Mouse (Mus musculus) midbrain, embryonic 12.5 days (tissue): ENCODE measurements around the gene Rps24. TPM values are rescaled to one million over a fixed set of nuclear protein-coding genes. Genes with fewer than 3 reads are reported as not detected.

ENCODE experiments used
- ATAC-seq: fragments of 200-750 bp; cut with Nextera tagmentation; 2 replicates; pipeline ENCODE4 v1.8.0; 2017; ENCODE audit warnings: low read depth, moderate TSS enrichment, moderate library complexity; ENCODE audit not compliant: low FRiP score
- H3K27ac ChIP-seq: fragments of 300-500 bp; sonication (generic); replicated peaks from 2 replicates; pipeline ENCODE4 v1.5.1; 2016; ENCODE audit warnings: mild to moderate bottlenecking
- H3K27me3 ChIP-seq: fragments of 300-500 bp; sonication (generic); 2 replicates; pipeline ENCODE4 v1.6.1; 2016; ENCODE audit warnings: mild to moderate bottlenecking
- H3K36me3 ChIP-seq: fragments of 300-500 bp; sonication (generic); 2 replicates; pipeline ENCODE4 v1.6.1; 2016
- H3K4me1 ChIP-seq: fragments of 300-500 bp; sonication (generic); 2 replicates; pipeline ENCODE4 v1.6.1; 2016
- H3K4me2 ChIP-seq: fragments of 300-500 bp; sonication (generic); replicated peaks from 2 replicates; pipeline ENCODE4 v1.6.1; 2016; ENCODE audit warnings: mild to moderate bottlenecking, moderate library complexity
- H3K4me3 ChIP-seq: fragments of 300-500 bp; sonication (generic); 2 replicates; pipeline ENCODE4 v1.5.1; 2016; ENCODE audit warnings: mild to moderate bottlenecking
- H3K9ac ChIP-seq: fragments of 300-500 bp; sonication (generic); replicated peaks from 2 replicates; pipeline ENCODE4 v1.6.1; 2016; ENCODE audit warnings: mild to moderate bottlenecking, moderate library complexity
- H3K9me3 ChIP-seq: fragments of 300-500 bp; sonication (generic); 2 replicates; pipeline ENCODE4 v1.6.1; 2016; ENCODE audit warnings: mild to moderate bottlenecking
- WGBS: fragments of 180-500 bp; shearing (Covaris S2); methylation state at CpG from one replicate; pipeline ENCODE4 v1.1.7; 2016; 5-methylcytosine and 5-hydroxymethylcytosine counted together
- polyA plus RNA-seq: library from polyadenylated mRNA; unstranded; fragments of >200 nt; fragmentation: Nextera tagmentation; extraction: Ambion mirVana; gene quantifications from 2 replicates; pipeline ENCODE4 v1.2.1, GENCODE M21; 2016

The Rps24 gene
- polyA plus RNA-seq, 1 experiment from 2014 or later, result 901 TPM

- no peaks in the 10 kb centered on the region; the same call in 1 of the 2 replicates for H3K27me3 ChIP-seq
- H3K4me1 ChIP-seq, result peaks cover 14% of the 10 kb centered on the region
- H3K27ac ChIP-seq, result no peak overlapping the region
- H3K4me2 ChIP-seq, result no peak overlapping the region
- no peak for ATAC-seq
- no peaks in the 10 kb centered on the region for H3K36me3 ChIP-seq
- no peak overlapping the region for H3K9ac ChIP-seq
- no peak overlapping the region for H3K4me3 ChIP-seq
- no peaks in the 10 kb centered on the region for H3K9me3 ChIP-seq
- 83% methylated on average over 8 of the region's 8 CpGs for WGBS
Measured at GRCm38 (mm10) chr14:24521597-24521996, 34.7 kb downstream of the Rps24 start.

- H3K9me3 ChIP-seq, result no peaks in the 10 kb centered on the region
- ATAC-seq, result no peak
- no peak overlapping the region for H3K27ac ChIP-seq
- H3K36me3 ChIP-seq, result no peaks in the 10 kb centered on the region
- H3K4me2 ChIP-seq, result no peak overlapping the region
- no peak overlapping the region for H3K4me3 ChIP-seq
- no peaks in the 10 kb centered on the region for H3K27me3 ChIP-seq
- H3K4me1 ChIP-seq, result peaks cover 28% of the 10 kb centered on the region
- 65% methylated on average over 3 of the region's 3 CpGs for WGBS
- no peak overlapping the region for H3K9ac ChIP-seq
Measured at GRCm38 (mm10) chr14:24525137-24525536, 38.2 kb downstream of the Rps24 start.

GRCm38 (mm10) chr14:24525677-24526415, 38.9 kb downstream of the Rps24 start:
- H3K4me2 ChIP-seq, result no peak overlapping the region
- no peaks in the 10 kb centered on the region for H3K36me3 ChIP-seq
- ATAC-seq, result no peak; the same call in 1 of the 2 replicates
- H3K27me3 ChIP-seq, result no peaks in the 10 kb centered on the region
- H3K9ac ChIP-seq, result no peak overlapping the region
- peak overlapping the region; percentile 63 for H3K27ac ChIP-seq
- WGBS, result 54% methylated on average over 10 of the region's 10 CpGs
- no peaks in the 10 kb centered on the region for H3K9me3 ChIP-seq
- H3K4me3 ChIP-seq, result no peak overlapping the region
- H3K4me1 ChIP-seq, result peaks cover 35% of the 10 kb centered on the region

GRCm38 (mm10) chr14:24526440-24526839, 39.5 kb downstream of the Rps24 start:
- H3K4me3 ChIP-seq, result no peak overlapping the region
- H3K27ac ChIP-seq, result peak overlapping the region; percentile 52; the same call in 1 of the 2 replicates
- peaks cover 39% of the 10 kb centered on the region for H3K4me1 ChIP-seq
- no peaks in the 10 kb centered on the region for H3K27me3 ChIP-seq
- no peak overlapping the region for H3K4me2 ChIP-seq
- no peak overlapping the region for H3K9ac ChIP-seq
- no peaks in the 10 kb centered on the region for H3K9me3 ChIP-seq
- H3K36me3 ChIP-seq, result no peaks in the 10 kb centered on the region
- WGBS, result 56% methylated on average over 10 of the region's 10 CpGs
- ATAC-seq, result no peak

GRCm38 (mm10) chr14:24530228-24530627, 43.3 kb downstream of the Rps24 start:
- peaks cover 64% of the 10 kb centered on the region for H3K4me1 ChIP-seq
- no peaks in the 10 kb centered on the region for H3K36me3 ChIP-seq
- H3K9me3 ChIP-seq, result no peaks in the 10 kb centered on the region
- 2% methylated on average over 6 of the region's 6 CpGs for WGBS
- no peaks in the 10 kb centered on the region for H3K27me3 ChIP-seq
- H3K27ac ChIP-seq, result peak overlapping the region; percentile 21; the same call in 1 of the 2 replicates
- ATAC-seq, result peak; percentile 76
- H3K4me3 ChIP-seq, result no peak overlapping the region
- 0 out of 2 replicates have a peak overlapping the region, but pooled peaks have one; percentile 14 for H3K4me2 ChIP-seq
- no peak overlapping the region for H3K9ac ChIP-seq

GRCm38 (mm10) chr14:24534865-24535545, 48.1 kb downstream of the Rps24 start:
- Histone ChIP-seq H3K4me2 (no peak overlapping the region), H3K4me3 (no peak overlapping the region), H3K9ac (no peak overlapping the region), H3K36me3 (no peaks in the 10 kb centered on the region), H3K4me1 (peaks cover 45% of the 10 kb centered on the region), H3K27me3 (no peaks in the 10 kb centered on the region), H3K9me3 (no peaks in the 10 kb centered on the region), H3K27ac (peak overlapping the region; percentile 64)
- ATAC-seq, result no peak
- 54% methylated on average over 9 of the region's 9 CpGs for WGBS

GRCm38 (mm10) chr14:24542901-24543300, 56.0 kb downstream of the Rps24 start:
- H3K27ac ChIP-seq, result no peak overlapping the region
- no peaks in the 10 kb centered on the region for H3K9me3 ChIP-seq
- H3K36me3 ChIP-seq, result no peaks in the 10 kb centered on the region
- no peaks in the 10 kb centered on the region for H3K27me3 ChIP-seq
- no peak overlapping the region for H3K4me2 ChIP-seq
- WGBS, result 83% methylated on average over 4 of the region's 4 CpGs
- H3K9ac ChIP-seq, result no peak overlapping the region
- ATAC-seq, result no peak
- H3K4me3 ChIP-seq, result no peak overlapping the region
- peaks cover 3% of the 10 kb centered on the region; the same call in 1 of the 2 replicates for H3K4me1 ChIP-seq

- H3K9ac ChIP-seq, result no peak overlapping the region
- no peaks in the 10 kb centered on the region for H3K27me3 ChIP-seq
- H3K4me2 ChIP-seq, result no peak overlapping the region
- no peak for ATAC-seq
- no peak overlapping the region for H3K27ac ChIP-seq
- no peak overlapping the region for H3K4me3 ChIP-seq
- H3K4me1 ChIP-seq, result peaks cover 3% of the 10 kb centered on the region; the same call in 1 of the 2 replicates
- no peaks in the 10 kb centered on the region for H3K36me3 ChIP-seq
- H3K9me3 ChIP-seq, result no peaks in the 10 kb centered on the region
- WGBS, result 31% methylated on average over 2 of the region's 2 CpGs
Measured at GRCm38 (mm10) chr14:24544057-24544456, 57.1 kb downstream of the Rps24 start.

Other genes with a start within 250 kb of the Rps24 start
- gene Dlg5, start 241.2 kb upstream of the Rps24 start, polyA plus RNA-seq, result 18.6 and 19.0 TPM in 2 replicates
- gene E330034G19Rik, start 193.9 kb upstream of the Rps24 start, polyA plus RNA-seq, result not detected in 2 replicates
- gene Polr3a, start 67 bp upstream of the Rps24 start, polyA plus RNA-seq, result 22.5 and 24.5 TPM in 2 replicates